ENCODE assay signal across 8 mouse cellular contexts in genomic region chr4:141822979-141823378, GRCm38 (mm10). TPM values are rescaled to one million over a fixed set of nuclear protein-coding genes. Genes with fewer than 3 reads are reported as not detected.
A peak's percentile ranks its signal among the peaks of the same experiment; 100 is the strongest.
DNase-seq lines count a peak whose midpoint lies in the region; ATAC-seq lines count a peak whose summit lies in the region.
"Had no signal": no experiment of that assay in that cellular context is flagged by ENCODE, and none has a peak within 500 bp of the region (broad histone marks: within the 10 kb centered on the region; RNA-seq: fewer than 3 reads in every experiment).

No protein-coding gene starts in this region.

- peak; percentile 21 for DNase-seq in ovary, adult 18-20 months (ENCODE audit: low spot score)
- DNase-seq in ovary, postnatal 10 days (ENCODE audit: low spot score), result no peak
- peak; percentile 56 for DNase-seq in c-Kit-negative CD71-positive TER-119-positive erythroid progenitor cells, embryonic 14.5 days (ENCODE audit: low read depth, low spot score)
- DNase-seq in induced T-regulatory cell, adult 2 months (ENCODE audit: low read depth), result peak; percentile 51
- no peak for DNase-seq in adrenal gland, postnatal 36 days
- no peak for DNase-seq in left cerebral cortex, adult 8-10 months (ENCODE audit: low spot score in 2 of 2)
- DNase-seq: right cerebral cortex, postnatal 4 days had no signal

- ATAC-seq in monocyte, adult 5-6 weeks (replicated peaks; ENCODE audit: insufficient number of reproducible peaks, low FRiP score, low TSS enrichment, poor library complexity, severe bottlenecking), result 0 out of 2 replicates have a peak, but pooled peaks have one; percentile 24

RNA-seq across cellular contexts. Expression of gene Cela2a, which starts 3.0 kb away (rescaled TPM):
- not detected in 3 replicates for total RNA-seq in monocyte, adult 5-6 weeks (2017)
- not detected for total RNA-seq in adrenal gland, postnatal 36 days (2021)
- not detected for total RNA-seq in left cerebral cortex, adult 8-10 months (2022)

RNA-seq across cellular contexts. Expression of gene Ctrc, which starts 23.2 kb away (rescaled TPM):
- total RNA-seq in monocyte, adult 5-6 weeks (2017), result not detected in 3 replicates
- not detected for total RNA-seq in adrenal gland, postnatal 36 days (2021)
- not detected for total RNA-seq in left cerebral cortex, adult 8-10 months (2022)

RNA-seq across cellular contexts. Expression of gene Casp9, which starts 29.6 kb away (rescaled TPM):
- total RNA-seq in monocyte, adult 5-6 weeks (2017), result 23.4 to 41.6 TPM (median 39.5 TPM) in 3 replicates
- total RNA-seq in adrenal gland, postnatal 36 days (2021), result 10 to 100 TPM; 16.8 to 24.3 TPM
- 10 to 100 TPM; 23.3 to 30.5 (median 25.5) TPM for total RNA-seq in left cerebral cortex, adult 8-10 months (2022)

RNA-seq across cellular contexts. Expression of gene Dnajc16, which starts 32.2 kb away (rescaled TPM):
- total RNA-seq in monocyte, adult 5-6 weeks (2017), result 5.1 to 7.6 TPM (median 6.4 TPM) in 3 replicates
- 10 to 100 TPM; 23.6 to 26.0 TPM for total RNA-seq in adrenal gland, postnatal 36 days (2021)
- 10 to 100 TPM; 42.6 to 43.8 (median 42.8) TPM for total RNA-seq in left cerebral cortex, adult 8-10 months (2022)

RNA-seq across cellular contexts. Expression of gene Efhd2, which starts 51.7 kb away (rescaled TPM):
- 190 to 273 TPM (median 198 TPM) in 3 replicates for total RNA-seq in monocyte, adult 5-6 weeks (2017)
- 10 to 100 TPM; 23.1 to 29.1 TPM for total RNA-seq in adrenal gland, postnatal 36 days (2021)
- 100 to 1,000 TPM; 257 to 276 (median 261) TPM for total RNA-seq in left cerebral cortex, adult 8-10 months (2022)

Comparison
In these comparisons a context has a peak if more than half of its experiments do, and no peak if none do; other contexts are left out.
1. DNase-seq: peak in ovary, adult 18-20 months (single experiment), c-Kit-negative CD71-positive TER-119-positive erythroid progenitor cells, embryonic 14.5 days (single experiment) and induced T-regulatory cell, adult 2 months (single experiment); none in ovary, postnatal 10 days (single experiment), adrenal gland, postnatal 36 days (0 of 2) and left cerebral cortex, adult 8-10 months (0 of 2).